Mouse (Mus musculus): ENCODE measurements around the gene Mcemp1.

The Mcemp1 gene

DNA sequence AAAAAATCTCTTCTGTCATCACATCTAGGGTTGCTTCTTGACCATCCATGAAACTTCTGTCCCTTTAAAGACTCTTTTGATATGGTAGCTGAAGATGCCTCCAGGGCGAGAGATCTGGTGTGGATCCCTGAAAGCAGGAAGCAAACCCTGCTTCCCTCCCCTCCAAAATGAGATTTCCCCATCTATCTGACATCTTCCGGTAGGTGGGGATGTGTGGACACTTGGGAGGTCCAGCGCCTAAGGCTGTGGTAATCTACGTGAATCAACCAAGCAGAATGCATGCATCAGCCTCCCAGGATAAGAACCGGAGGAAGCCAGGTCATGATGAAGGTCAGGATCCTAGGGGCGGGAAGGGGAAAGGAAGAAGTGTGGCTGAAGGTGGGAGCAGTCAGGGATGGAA, at the start of gene Mcemp1:
Mcemp1 (plus strand) TSS at position 248 of the 400 bp plus-strand sequence.
- DNase-seq (ENCODE audit: low spot score in 2 of 2) = no peak

DNA sequence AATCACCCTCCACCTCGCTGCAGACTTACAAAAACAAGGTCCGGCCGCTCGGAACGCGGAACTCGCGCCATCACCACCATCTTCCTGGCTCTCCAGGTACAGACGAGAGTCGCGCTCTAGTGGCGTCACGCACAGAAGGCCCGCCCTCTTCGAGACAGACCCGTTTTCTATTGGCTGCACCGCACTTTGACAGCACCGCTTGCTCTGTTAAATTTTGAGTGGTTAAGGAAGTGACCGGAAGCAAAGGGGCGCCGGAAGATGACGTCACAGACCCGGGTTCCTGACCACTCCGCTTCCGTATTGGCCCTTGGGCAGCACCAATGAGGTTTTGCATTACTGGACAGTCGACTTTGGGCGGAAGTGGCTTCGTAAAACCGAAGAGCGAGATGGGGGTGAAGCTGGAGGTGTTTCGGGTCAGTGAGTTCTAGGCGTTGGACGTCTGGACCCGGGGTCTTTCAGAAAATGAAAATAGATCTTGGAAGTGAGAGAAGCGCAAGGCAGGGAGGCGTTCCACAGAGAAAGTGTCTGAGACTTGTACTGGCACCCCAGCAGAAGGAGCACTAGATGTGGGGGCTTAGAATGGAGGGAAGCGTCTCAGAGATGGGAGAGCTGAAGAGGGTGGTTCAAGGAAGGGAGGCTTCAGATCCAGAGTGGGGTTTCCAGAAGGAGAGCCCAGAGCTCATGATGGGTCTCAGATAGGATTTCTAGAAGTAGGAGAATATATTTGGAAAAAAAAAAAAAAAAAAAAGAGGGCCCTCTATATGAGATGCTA, 44.2 kb upstream of the Mcemp1 start, which contains the start of the genes Xab2 and Pet100:
Xab2 (minus strand) TSS at position 118 of the 772 bp plus-strand sequence.
Pet100 (plus strand) TSS at position 350 of the 772 bp plus-strand sequence.
- DNase-seq (ENCODE audit: low spot score in 2 of 2) = peak; percentile 99

DNA sequence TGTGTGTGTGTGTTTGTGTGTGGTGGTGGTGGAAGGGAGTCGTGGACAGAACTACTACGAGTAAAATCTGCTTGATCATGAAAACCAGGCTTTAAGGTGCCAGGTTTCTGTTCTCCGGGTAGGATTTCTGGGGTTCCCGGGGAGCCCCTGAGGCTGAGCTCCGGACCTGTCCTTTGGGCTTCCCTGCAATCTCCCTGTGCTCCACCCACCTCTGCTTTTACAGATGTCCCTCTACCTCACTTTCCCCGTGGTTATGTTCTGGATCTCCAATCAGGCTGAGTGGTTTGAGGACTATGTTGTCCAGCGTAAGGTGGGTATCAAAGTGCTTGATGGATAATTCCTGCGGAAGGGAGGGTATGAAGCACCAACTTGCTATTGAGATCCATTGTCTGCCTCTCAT, 43.4 kb upstream of the Mcemp1 start:
- DNase-seq (ENCODE audit: low spot score in 2 of 2) = no peak

DNA sequence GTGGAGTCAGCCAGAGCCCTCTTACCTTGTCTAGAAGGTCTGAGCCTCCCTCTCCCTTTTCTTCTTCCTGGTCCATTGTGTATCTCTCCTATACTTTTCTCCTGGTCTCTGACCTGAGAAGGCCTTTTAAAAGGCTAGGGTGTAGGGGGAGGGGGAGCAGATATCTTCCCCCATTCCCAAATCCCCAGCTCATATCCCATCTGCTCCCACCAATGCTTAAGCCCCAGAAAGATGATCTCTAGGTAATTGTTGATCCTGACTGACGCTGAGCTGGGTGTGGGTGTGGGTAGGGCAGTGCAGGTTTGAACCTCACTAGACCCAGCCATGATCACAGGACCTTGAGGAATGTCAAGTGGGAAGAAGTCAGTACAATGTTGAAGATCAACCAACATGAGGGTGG, 40.1 kb upstream of the Mcemp1 start, which contains the start of gene Pcp2:
Pcp2 (minus strand) TSS at position 101 of the 400 bp plus-strand sequence.
- no peak for DNase-seq (ENCODE audit: low spot score in 2 of 2)

DNA sequence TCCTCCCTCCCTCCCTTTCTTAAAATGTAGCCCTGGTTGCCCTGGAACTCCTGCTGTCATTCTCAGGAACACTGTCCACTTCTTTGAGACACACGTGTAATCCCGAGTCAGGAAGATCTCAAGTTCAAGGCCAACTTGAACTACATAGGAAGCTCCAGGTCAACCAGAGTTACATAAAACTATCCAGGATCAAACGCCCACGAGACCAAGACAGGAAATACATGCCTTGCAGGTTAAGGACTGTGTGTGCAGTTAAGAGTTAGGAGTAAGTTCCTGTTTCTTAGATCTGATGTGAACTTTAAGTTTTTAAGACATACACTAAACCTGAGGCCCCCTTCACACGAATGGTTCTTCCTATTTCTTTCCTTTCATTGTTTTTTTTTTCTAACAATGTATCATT, 38.6 kb upstream of the Mcemp1 start:
- no peak for DNase-seq (ENCODE audit: low spot score in 2 of 2)

DNA sequence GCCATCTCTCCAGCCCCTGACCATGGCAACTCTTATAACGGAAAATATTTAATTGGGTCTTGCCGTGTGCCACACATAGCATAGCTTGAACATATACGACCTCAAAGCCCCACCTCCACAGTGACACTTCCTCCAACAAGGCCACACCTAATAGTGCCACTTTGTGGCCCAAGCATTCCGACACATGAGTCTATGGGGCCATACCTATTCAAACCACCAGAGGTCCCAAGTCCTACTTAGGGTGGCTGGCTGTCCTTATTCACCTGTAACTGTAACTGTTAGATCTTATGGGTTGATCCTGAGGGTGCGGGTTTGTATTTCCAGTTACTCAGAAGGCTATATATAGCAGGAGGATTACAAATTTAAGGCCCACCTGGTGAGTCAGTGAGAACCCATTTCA, 37.5 kb upstream of the Mcemp1 start:
- DNase-seq (ENCODE audit: low spot score in 2 of 2) = no peak

DNA sequence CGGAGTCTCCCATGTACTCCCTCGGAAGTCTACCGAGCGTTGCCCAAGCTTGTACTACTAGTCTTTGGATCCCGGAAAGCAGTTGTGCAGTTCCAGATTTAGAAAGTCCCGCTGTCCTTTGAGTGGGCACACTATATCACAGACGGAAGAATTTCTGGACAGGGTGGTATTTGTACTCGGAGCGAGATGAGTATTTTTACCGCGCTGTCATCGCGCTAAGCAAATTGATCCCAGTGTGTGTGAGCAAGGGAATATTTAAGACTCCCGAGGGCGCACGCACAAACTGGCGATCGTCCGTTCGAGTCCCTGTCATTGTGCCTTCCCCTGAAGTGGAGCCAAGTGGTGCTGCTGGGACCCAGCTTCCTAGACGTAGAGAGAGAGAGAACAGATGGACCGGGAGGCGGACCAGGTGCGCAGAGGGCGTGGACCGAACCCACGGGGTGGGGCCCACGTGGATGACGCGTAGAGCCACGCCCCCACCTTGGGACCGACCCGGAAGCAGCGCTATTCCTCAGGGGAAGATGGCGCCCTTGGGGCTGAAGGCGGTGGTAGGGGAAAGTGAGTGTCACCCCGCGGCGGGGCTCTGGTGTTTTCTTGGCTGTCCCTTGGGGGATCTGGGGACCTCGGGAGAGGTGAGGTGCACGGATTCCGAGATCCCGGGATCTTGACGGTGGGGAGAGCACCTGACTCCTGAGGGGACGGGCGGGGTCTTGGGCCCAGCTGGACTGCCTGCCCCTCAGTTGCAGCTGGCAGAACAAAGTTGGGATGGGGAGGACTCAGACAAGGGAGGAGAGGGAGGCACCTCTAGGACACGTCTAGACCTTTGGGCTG, 34.7 kb upstream of the Mcemp1 start, which contains the start of gene Stxbp2:
Stxbp2 (plus strand) TSS at position 309 of the 831 bp plus-strand sequence.
- peak in 1 of 2 experiments; percentile 65 for DNase-seq (ENCODE audit: low spot score in 2 of 2)

DNA sequence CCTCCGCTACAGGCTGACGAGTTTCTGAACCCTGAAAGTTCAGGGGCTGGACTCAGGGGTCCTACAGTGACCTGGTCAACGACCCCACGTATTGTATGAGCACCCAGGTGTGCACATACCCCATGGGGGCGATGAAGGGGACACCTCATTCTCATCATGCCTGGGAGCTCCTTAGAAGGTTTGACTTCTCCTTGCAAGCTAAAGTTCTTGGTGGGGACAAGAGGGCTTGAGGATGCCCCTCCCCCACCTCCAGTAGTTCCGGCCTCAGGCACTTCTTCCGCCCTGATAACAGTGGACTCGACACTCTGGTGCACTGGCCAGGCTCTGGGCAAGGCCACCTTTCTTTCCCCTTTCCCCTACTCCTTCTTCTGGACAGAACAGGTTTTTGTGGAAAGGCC, 34.1 kb upstream of the Mcemp1 start:
- DNase-seq (ENCODE audit: low spot score in 2 of 2) = no peak

DNA sequence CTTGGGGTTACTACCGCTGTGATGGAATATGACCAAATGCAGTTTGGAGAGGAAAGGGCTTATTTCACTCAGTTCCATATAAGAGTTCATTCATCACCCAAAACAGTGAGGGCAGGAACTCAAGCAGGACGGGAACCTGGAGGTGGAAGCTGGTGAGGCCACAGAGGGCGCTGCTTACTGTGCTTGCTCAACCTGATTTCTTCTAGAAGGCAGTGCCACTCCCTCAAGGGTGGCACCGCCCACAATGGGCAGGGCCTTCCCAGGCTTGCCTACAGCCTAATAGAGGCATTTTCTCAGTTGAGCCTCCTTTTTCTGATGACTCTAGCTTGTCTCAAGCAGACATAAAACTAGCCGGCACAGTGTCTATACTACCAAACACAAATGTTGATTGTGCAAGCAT, 19.8 kb upstream of the Mcemp1 start:
- DNase-seq (ENCODE audit: low spot score in 2 of 2) = no peak

DNA sequence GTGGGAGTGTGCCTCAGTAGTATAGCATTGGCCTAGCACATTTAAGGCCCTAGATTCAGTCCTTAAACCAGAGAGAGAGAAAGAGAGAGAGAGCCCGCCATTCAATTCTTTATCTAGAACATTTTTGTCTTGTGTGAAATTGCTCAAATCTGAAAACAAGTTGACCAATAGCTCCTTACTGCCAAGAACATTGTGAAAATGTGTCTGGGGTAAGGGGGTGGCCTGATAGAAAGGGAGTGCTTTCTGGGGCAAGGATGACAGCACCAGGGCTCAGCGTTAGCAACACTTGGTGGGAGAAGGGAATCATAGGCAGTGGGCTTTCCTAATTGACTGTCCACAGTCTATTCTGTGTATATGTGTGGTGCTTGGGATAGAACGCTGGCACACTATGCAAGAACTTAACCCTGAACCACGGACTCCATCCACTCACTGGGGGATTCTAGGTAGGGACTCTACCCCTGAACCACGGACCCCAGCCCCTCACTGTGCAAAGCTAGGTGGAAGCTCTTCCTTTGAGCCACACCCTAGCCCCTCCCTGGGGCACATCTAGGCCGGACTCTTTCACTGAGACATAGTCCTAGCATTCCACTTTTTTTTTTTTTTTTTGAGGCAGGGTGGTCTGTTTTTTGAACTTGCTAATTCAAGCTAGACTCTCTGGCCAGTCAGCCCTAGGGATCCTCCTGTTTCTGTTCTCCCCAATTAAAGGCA, 18.6 kb upstream of the Mcemp1 start:
- DNase-seq (ENCODE audit: low spot score in 2 of 2) = no peak

DNA sequence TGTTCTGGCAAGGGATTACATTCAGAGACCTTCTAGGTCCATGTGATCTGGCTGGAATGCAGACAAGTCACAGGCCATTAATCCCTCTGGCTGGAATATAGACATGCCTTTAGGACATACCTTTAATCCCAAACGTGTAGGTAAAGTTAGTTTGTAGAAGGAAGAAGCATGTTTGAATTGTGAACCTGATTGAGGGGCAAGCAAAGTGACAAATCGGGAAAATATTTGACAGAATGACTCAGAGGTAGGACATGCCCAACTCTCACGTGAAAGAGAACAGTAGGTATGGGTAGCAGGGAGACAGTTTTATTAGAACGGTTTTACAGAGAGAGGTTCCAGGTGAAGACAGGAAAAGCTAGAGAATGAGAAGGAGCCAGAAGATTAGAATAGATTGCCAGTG, 18.0 kb upstream of the Mcemp1 start:
- DNase-seq (ENCODE audit: low spot score in 2 of 2) = no peak

DNA sequence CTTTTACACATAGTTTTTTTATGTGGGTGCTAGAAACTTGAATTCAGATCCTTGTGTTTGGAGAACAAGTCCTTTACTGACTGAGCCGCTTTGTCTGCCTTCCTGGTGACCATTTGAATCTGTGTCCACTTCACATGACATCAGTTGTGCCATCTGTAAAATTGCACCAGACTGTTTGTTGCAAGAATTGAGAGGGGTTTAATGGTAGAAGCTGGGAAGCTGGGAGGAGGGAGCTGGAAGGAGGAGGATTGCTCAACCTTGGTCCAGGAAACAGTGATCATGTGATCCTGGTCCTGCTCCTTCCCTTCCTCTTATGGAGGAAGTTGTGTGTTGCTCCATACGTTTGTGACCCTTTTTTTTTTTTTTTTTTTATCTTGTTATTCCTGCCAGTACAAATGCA, 17.3 kb upstream of the Mcemp1 start:
- DNase-seq (ENCODE audit: low spot score in 2 of 2) = no peak

DNA sequence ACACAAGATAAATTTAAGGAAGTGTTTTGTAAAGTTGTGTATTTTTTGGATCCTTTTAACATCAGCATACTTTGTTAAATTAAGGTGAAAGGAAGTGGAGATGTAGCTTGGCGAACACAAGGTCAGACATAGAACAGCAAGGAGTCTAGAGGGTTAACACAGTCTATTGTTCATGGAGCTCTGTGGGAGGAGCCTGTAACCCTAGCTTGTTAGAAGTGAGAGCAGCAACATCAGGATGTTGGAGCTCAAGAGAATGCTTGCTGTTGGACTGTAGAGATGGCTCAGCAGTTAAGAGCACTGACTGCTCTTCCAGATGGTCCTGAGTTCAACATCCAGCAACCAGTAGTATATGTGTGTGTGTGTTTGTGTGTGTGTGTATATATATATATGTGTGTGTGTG, 16.6 kb upstream of the Mcemp1 start:
- no peak for DNase-seq (ENCODE audit: low spot score in 2 of 2)

DNA sequence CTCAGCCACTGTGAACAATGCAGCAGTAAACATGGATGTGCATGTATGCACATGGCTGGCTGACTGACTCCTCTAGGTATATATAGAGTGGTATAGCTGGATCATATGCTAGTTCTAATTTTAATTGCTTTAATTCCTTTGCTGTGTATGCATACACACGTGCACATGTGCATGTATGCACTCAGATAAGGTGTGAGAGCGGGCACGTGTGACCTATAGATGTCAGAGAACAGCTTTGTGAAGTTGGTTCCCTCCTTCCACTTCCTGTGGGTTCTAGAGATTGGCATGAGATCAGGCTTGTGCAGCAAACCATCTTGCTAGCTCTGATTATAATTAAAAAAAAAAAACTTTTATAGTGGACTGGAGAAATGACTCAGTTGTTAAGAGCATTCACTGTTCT, 12.7 kb upstream of the Mcemp1 start:
- DNase-seq (ENCODE audit: low spot score in 2 of 2) = no peak

DNA sequence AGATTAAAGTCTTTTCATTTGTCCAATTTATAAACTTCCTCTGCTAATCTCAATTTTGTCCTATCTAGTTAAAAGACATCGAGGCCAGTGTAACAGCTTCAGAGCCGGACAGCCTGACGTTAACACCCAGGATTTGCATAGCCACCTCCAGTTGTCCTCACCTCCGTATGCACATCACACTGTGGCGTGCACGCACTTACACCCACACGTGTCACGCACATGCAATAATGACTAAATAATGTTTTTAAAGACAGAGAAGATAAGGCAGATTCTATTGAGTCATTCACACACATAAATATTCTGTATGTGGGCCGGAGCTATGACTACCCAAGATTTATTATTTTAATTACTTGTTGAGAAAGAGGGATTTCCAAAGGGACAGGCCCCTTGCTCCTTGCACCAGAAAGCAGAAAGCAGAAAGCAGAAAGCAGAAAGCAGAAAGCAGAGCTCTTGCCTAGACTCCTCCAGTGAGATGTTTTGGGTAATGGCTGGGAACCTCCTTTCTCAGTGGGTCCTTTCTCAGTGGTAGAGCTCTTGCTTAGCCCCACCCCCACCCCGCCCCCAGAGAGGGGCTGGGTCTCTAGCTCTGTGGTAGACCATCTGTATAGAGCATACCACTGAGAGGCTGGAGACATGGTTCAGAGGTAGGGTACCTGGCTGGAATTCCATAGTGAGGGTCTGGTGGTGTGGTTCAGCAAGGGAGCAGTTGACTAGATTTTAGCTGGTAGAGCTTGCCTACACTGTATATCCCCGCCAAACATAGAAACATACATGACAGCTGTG, 10.6 kb upstream of the Mcemp1 start:
- no peak for DNase-seq (ENCODE audit: low spot score in 2 of 2)

DNA sequence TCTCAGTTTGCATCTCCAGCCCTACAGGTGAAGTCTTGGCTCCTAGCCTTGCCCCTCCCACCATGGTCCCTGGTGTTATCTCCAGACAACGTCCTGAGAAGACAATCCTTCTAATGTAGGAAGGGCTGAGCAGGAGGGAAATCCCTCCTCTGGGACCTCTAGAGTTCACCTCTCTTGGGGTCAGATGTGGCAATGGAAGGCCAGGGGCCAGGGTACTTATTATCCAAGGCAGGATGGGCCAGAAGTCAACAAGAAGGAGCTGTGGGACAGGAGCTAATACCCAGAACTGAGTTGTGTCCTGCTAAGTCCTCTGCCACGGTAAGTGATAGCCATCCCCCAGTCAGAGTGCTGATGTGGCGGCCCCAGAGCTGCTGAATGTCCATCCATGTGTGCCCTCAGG, 10.0 kb upstream of the Mcemp1 start, which contains the start of gene Retn:
Retn (plus strand) TSS at position 245 of the 400 bp plus-strand sequence.
- no peak for DNase-seq (ENCODE audit: low spot score in 2 of 2)

DNA sequence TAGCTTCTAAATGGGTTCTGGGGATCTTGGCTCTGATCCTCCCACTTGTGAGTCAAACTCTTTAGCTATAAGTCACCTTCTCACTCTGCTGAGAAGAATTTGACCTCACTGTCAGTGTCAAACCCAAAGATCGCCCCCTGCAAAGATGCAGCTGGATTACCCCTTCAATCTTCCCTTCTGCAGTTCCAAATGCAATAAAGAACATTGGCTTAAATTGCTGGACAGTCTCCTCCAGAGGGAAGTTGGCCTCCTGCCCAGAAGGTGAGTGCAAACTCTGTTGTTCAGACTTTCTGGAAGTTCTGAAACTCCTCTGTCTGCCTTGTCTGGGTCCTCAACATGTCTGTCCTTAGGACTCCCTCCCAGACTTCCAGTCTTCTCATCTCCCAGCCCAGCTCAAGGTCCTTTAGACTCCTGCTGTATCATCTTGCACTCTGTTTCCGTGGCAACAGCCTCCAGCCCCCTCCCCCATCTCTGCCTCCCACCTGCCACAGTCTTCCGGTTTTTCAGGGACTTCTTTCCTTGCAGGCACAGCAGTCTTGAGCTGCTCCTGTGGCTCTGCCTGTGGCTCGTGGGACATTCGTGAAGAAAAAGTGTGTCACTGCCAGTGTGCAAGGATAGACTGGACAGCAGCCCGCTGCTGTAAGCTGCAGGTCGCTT, 8.7 kb upstream of the Mcemp1 start:
- DNase-seq (ENCODE audit: low spot score in 2 of 2) = peak; percentile 48 to 58

DNA sequence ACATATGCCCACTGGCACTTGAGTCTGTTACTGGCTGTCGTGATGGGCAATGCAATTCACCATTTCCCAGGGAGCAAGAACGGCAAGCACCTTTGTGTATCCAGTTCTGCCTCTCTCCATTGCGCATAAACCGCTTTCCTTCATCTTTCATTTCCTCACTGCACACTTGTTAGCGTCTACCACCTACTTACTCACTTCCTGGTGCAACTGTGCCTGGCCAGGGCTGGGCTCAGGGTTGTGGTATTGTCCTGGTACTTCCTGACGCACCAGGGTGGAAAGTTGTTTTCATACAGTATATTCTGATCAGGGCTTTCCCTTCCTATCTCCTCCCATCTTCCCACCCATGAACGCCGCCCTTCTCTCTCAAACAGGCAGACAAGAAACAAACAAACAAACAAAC, 4.7 kb upstream of the Mcemp1 start:
- no peak for DNase-seq (ENCODE audit: low spot score in 2 of 2)

DNA sequence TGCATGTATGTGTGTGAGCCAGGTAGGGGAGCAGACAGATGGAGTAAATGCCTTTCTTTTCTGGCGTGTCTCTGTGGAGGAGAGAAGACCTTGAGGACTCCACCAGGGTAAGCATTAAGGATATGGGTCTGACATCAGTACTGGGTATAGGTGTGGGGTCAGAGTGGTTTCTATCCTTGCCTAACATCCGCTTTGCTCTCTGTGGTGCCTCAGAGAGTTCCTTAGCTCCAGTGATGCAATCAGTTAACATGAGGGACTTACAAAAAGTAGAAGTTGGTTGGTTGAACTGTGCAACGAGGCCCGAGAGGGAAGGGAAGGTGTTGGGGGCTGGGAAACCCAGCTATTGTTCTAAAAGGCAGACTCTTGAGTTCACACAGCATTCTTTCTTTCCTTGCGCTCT, 1.1 kb upstream of the Mcemp1 start:
- DNase-seq (ENCODE audit: low spot score in 2 of 2) = no peak

DNA sequence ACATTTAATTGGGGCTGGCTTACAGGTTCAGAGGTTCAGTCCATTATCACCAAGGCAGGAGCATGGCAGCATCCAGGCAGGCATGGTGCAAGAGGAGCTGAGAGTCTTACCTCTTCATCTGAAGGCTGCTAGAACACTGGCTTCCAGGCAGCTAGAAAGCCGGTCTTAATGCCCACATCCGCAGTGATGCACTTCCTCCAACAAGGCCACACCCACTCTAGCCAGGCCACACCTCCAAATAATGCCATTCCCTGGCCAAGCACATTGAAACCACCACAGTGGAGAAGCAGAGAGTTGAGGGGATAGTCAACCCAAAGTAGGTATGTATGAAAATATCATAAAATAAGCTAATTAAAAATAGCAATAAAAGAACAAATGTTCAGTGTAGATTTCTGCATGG, 4.8 kb downstream of the Mcemp1 start:
- DNase-seq (ENCODE audit: low spot score in 2 of 2) = no peak

Data from frontal cortex, postnatal 10 days (tissue).